Mouse (Mus musculus): Measurements from ENCODE around the gene C130060K24Rik. TPM values are rescaled to one million over a fixed set of nuclear protein-coding genes. Genes with fewer than 3 reads are reported as not detected.
A peak's percentile ranks its signal among the peaks of the same experiment; 100 is the strongest.

The C130060K24Rik gene
- polyA plus RNA-seq (2014; fragmentation: Nextera tagmentation; extraction: Ambion mirVana) = 0.81 and 1.3 TPM in 2 replicates

- H3K9me3 ChIP-seq (replicated peaks; ENCODE audit: control insufficient read depth, low read length) = no peaks in the 10 kb centered on the region
- H3K9ac ChIP-seq (ENCODE audit: low read length) = peak within 1 kb of the TSS; percentile 68
- ATAC-seq = peak; percentile 79
- H3K4me2 ChIP-seq (ENCODE audit: low read length) = peak within 1 kb of the TSS; percentile 95
- peak; percentile 29 for DNase-seq (ENCODE audit: low spot score)
- H3K4me3 ChIP-seq (ENCODE audit: low read depth, low read length) = peak within 1 kb of the TSS; percentile 54
- H3K4me1 ChIP-seq (ENCODE audit: control insufficient read depth, insufficient read depth, low read length) = peaks cover 2% of the 10 kb centered on the region; the same call in 1 of the 2 replicates
- no peak within 1 kb of the TSS for H3K27ac ChIP-seq (ENCODE audit: low read depth, low read length)
- WGBS = under 1% methylated on average over 63 of the region's 64 CpGs
- H3K36me3 ChIP-seq (ENCODE audit: control insufficient read depth, insufficient read depth, low read length) = no peaks in the 10 kb centered on the region
- no peaks in the 10 kb centered on the region for H3K27me3 ChIP-seq (replicated peaks; ENCODE audit: control insufficient read depth, insufficient read depth, low read length)
Observed at GRCm38 (mm10) chr6:65380918-65381772, at the start of gene C130060K24Rik. TSS of gene C130060K24Rik (plus strand) at chr6:65381105.

GRCm38 (mm10) chr6:65334246-65334645 lies 46.7 kb upstream of the C130060K24Rik start:
- ATAC-seq (no peak), DNase-seq (ENCODE audit: low spot score) (no peak)
- no peaks in the 10 kb centered on the region for H3K36me3 ChIP-seq (ENCODE audit: control insufficient read depth, insufficient read depth, low read length)
- no peaks in the 10 kb centered on the region for H3K9me3 ChIP-seq (replicated peaks; ENCODE audit: control insufficient read depth, low read length)
- no peaks in the 10 kb centered on the region for H3K4me1 ChIP-seq (ENCODE audit: control insufficient read depth, insufficient read depth, low read length)
- no peak overlapping the region for H3K27ac ChIP-seq (ENCODE audit: low read depth, low read length)
- H3K4me2 ChIP-seq (ENCODE audit: low read length) = no peak overlapping the region
- 93% methylated on average over 1 of the region's 1 CpGs for WGBS
- H3K4me3 ChIP-seq (ENCODE audit: low read depth, low read length) = no peak overlapping the region
- H3K9ac ChIP-seq (ENCODE audit: low read length) = no peak overlapping the region
- no peaks in the 10 kb centered on the region for H3K27me3 ChIP-seq (replicated peaks; ENCODE audit: control insufficient read depth, insufficient read depth, low read length)

- DNase-seq (ENCODE audit: low spot score) (no peak), ATAC-seq (no peak)
- H3K4me2 ChIP-seq (ENCODE audit: low read length) = no peak overlapping the region
- no peaks in the 10 kb centered on the region for H3K9me3 ChIP-seq (replicated peaks; ENCODE audit: control insufficient read depth, low read length)
- H3K27ac ChIP-seq (ENCODE audit: low read depth, low read length) = no peak overlapping the region
- no peaks in the 10 kb centered on the region for H3K4me1 ChIP-seq (ENCODE audit: control insufficient read depth, insufficient read depth, low read length)
- H3K36me3 ChIP-seq (ENCODE audit: control insufficient read depth, insufficient read depth, low read length) = no peaks in the 10 kb centered on the region
- no peak overlapping the region for H3K9ac ChIP-seq (ENCODE audit: low read length)
- H3K27me3 ChIP-seq (replicated peaks; ENCODE audit: control insufficient read depth, insufficient read depth, low read length) = no peaks in the 10 kb centered on the region
- H3K4me3 ChIP-seq (ENCODE audit: low read depth, low read length) = no peak overlapping the region
Observed at GRCm38 (mm10) chr6:65339391-65339790, 41.5 kb upstream of the C130060K24Rik start.

- Histone ChIP-seq H3K4me1 (ENCODE audit: control insufficient read depth, insufficient read depth, low read length) (no peaks in the 10 kb centered on the region), H3K4me3 (ENCODE audit: low read depth, low read length) (no peak overlapping the region), H3K9me3 (replicated peaks; ENCODE audit: control insufficient read depth, low read length) (no peaks in the 10 kb centered on the region), H3K27me3 (replicated peaks; ENCODE audit: control insufficient read depth, insufficient read depth, low read length) (no peaks in the 10 kb centered on the region), H3K27ac (ENCODE audit: low read depth, low read length) (no peak overlapping the region), H3K4me2 (ENCODE audit: low read length) (no peak overlapping the region), H3K9ac (ENCODE audit: low read length) (no peak overlapping the region), H3K36me3 (ENCODE audit: control insufficient read depth, insufficient read depth, low read length) (no peaks in the 10 kb centered on the region)
- DNase-seq (ENCODE audit: low spot score) (no peak), ATAC-seq (no peak)
- WGBS = 26% methylated on average over 4 of the region's 4 CpGs
Observed at GRCm38 (mm10) chr6:65341360-65341759, 39.5 kb upstream of the C130060K24Rik start.

GRCm38 (mm10) chr6:65347736-65348135 lies 33.2 kb upstream of the C130060K24Rik start:
- DNase-seq (ENCODE audit: low spot score) = no peak
- WGBS = 71% methylated on average over 8 of the region's 8 CpGs

DNA sequence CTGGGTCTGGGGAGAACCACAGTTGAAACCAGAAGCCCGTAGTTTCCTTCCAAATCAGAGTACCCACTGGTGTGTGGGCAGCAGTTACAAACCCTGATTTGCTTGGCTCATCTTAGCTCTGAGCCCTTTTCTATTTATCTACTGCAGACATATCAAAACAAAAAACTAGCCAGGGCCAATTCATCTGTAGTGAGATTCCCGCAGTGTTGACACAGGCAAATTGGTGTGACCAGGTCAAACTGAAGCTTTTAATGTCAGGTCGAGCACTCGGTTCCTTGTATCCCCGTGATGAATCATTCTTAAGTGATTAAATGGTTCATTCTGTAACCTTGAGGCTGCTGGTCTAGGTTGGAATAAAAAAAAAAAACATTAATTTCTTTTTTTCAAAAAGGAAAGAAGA lies 32.6 kb upstream of the C130060K24Rik start:
- H3K27ac ChIP-seq (ENCODE audit: low read depth, low read length) = no peak overlapping the region
- H3K9ac ChIP-seq (ENCODE audit: low read length) = no peak overlapping the region
- WGBS = 77% methylated on average over 5 of the region's 5 CpGs
- ATAC-seq (no peak), DNase-seq (ENCODE audit: low spot score) (no peak)
- H3K4me3 ChIP-seq (ENCODE audit: low read depth, low read length) = no peak overlapping the region
- H3K9me3 ChIP-seq (replicated peaks; ENCODE audit: control insufficient read depth, low read length) = no peaks in the 10 kb centered on the region
- H3K36me3 ChIP-seq (ENCODE audit: control insufficient read depth, insufficient read depth, low read length) = no peaks in the 10 kb centered on the region
- no peaks in the 10 kb centered on the region for H3K27me3 ChIP-seq (replicated peaks; ENCODE audit: control insufficient read depth, insufficient read depth, low read length)
- H3K4me2 ChIP-seq (ENCODE audit: low read length) = no peak overlapping the region
- no peaks in the 10 kb centered on the region for H3K4me1 ChIP-seq (ENCODE audit: control insufficient read depth, insufficient read depth, low read length)

More at GRCm38 (mm10) chr6:65347736-65348135, 33.2 kb upstream of the C130060K24Rik start:
- H3K4me1 ChIP-seq (ENCODE audit: control insufficient read depth, insufficient read depth, low read length) = no peaks in the 10 kb centered on the region
- no peaks in the 10 kb centered on the region for H3K36me3 ChIP-seq (ENCODE audit: control insufficient read depth, insufficient read depth, low read length)
- no peak overlapping the region for H3K4me3 ChIP-seq (ENCODE audit: low read depth, low read length)
- no peaks in the 10 kb centered on the region for H3K9me3 ChIP-seq (replicated peaks; ENCODE audit: control insufficient read depth, low read length)
- no peaks in the 10 kb centered on the region for H3K27me3 ChIP-seq (replicated peaks; ENCODE audit: control insufficient read depth, insufficient read depth, low read length)
- H3K27ac ChIP-seq (ENCODE audit: low read depth, low read length) = no peak overlapping the region
- no peak overlapping the region for H3K9ac ChIP-seq (ENCODE audit: low read length)
- H3K4me2 ChIP-seq (ENCODE audit: low read length) = no peak overlapping the region
- no peak for ATAC-seq

DNA sequence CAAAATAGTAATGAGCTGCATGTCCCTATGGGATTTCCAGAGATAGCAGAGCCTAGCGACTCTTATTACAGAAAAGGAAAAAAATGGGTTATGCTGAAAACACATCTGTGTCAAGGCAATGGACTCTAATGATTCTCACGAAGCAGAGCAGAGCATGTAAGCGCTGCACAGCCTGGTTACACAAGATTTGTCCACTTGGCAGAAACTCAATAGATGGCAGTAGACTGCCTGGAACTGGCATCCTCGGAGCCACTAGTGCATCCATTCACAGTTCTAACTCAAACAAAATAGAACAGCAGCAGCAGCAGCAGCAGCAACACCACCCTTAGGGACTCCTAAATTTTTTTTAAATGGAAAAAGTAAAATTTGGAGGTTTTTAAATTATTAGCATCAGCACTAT lies 29.3 kb upstream of the C130060K24Rik start:
- Histone ChIP-seq H3K4me1 (ENCODE audit: control insufficient read depth, insufficient read depth, low read length) (no peaks in the 10 kb centered on the region), H3K27me3 (replicated peaks; ENCODE audit: control insufficient read depth, insufficient read depth, low read length) (no peaks in the 10 kb centered on the region), H3K9me3 (replicated peaks; ENCODE audit: control insufficient read depth, low read length) (no peaks in the 10 kb centered on the region), H3K4me3 (ENCODE audit: low read depth, low read length) (no peak overlapping the region), H3K9ac (ENCODE audit: low read length) (no peak overlapping the region), H3K4me2 (ENCODE audit: low read length) (no peak overlapping the region), H3K36me3 (ENCODE audit: control insufficient read depth, insufficient read depth, low read length) (no peaks in the 10 kb centered on the region), H3K27ac (ENCODE audit: low read depth, low read length) (no peak overlapping the region)
- 83% methylated on average over 4 of the region's 4 CpGs for WGBS
- DNase-seq (ENCODE audit: low spot score) (peak; percentile 11), ATAC-seq (no peak)

DNA sequence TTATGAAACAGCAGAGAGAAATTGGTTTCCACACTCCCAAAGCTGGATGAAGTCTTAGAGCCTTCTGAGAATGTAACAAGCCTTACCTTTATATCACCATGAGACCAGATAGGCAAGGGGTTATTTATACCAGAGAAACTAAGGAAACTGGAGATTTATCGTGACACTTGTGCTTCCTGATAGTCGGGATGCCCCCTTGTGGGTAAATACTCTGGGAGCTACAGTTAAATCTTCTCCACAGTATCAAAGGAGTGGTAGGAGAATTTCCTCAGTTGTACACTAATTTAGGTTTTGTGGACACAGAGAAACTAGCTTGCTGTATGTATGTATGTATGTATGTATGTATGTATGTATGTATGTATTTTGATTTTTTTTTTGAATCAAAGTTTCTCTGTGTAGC lies 5.0 kb upstream of the C130060K24Rik start:
- H3K9me3 ChIP-seq (replicated peaks; ENCODE audit: control insufficient read depth, low read length) = no peaks in the 10 kb centered on the region
- H3K27ac ChIP-seq (ENCODE audit: low read depth, low read length) = no peak overlapping the region
- DNase-seq (ENCODE audit: low spot score) (no peak), ATAC-seq (no peak)
- peaks cover 2% of the 10 kb centered on the region; the same call in 1 of the 2 replicates for H3K4me1 ChIP-seq (ENCODE audit: control insufficient read depth, insufficient read depth, low read length)
- no peak overlapping the region for H3K9ac ChIP-seq (ENCODE audit: low read length)
- H3K27me3 ChIP-seq (replicated peaks; ENCODE audit: control insufficient read depth, insufficient read depth, low read length) = no peaks in the 10 kb centered on the region
- H3K4me3 ChIP-seq (ENCODE audit: low read depth, low read length) = no peak overlapping the region
- 63% methylated on average over 2 of the region's 2 CpGs for WGBS
- H3K36me3 ChIP-seq (ENCODE audit: control insufficient read depth, insufficient read depth, low read length) = no peaks in the 10 kb centered on the region
- no peak overlapping the region for H3K4me2 ChIP-seq (ENCODE audit: low read length)

DNA sequence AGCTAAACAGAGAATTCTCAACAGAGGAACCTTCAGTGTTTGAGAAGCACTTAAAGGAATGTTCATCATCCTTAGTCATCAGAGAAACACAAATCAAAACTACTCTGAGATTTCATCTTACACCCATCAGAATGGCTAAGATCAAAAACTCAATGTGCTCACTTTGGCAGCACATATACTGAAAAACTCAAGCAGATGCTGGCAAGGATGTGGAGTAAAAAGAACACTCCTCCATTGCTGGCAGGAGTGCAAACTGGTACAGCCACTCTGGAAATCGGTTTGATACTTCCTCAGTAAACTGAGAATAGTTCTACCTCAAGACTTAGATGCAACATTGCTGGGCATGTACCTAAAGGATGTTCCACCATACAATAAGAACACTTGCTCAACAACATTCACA lies 41.0 kb downstream of the C130060K24Rik start:
- H3K9ac ChIP-seq (ENCODE audit: low read length) = no peak overlapping the region
- DNase-seq (ENCODE audit: low spot score) = no peak
- no peak for ATAC-seq
- no peaks in the 10 kb centered on the region for H3K4me1 ChIP-seq (ENCODE audit: control insufficient read depth, insufficient read depth, low read length)
- no peak overlapping the region for H3K4me2 ChIP-seq (ENCODE audit: low read length)
- no peak overlapping the region for H3K27ac ChIP-seq (ENCODE audit: low read depth, low read length)
- H3K36me3 ChIP-seq (ENCODE audit: control insufficient read depth, insufficient read depth, low read length) = no peaks in the 10 kb centered on the region
- WGBS = 97% methylated on average over 1 of the region's 1 CpGs
- no peaks in the 10 kb centered on the region for H3K27me3 ChIP-seq (replicated peaks; ENCODE audit: control insufficient read depth, insufficient read depth, low read length)
- H3K9me3 ChIP-seq (replicated peaks; ENCODE audit: control insufficient read depth, low read length) = no peaks in the 10 kb centered on the region
- no peak overlapping the region for H3K4me3 ChIP-seq (ENCODE audit: low read depth, low read length)

All from forebrain, embryonic 14.5 days (tissue).